Mouse (Mus musculus): Measurements from ENCODE around the gene Syne1.

- no peak for TF ChIP-seq MAX (IDR thresholded peaks at IDR 0.05; ENCODE audit: low read depth)
- no peak for TF ChIP-seq POLR2AphosphoS2 (IDR thresholded peaks at IDR 0.05; ENCODE audit: insufficient read length, low read depth)
- TF ChIP-seq CEBPB (IDR thresholded peaks at IDR 0.05; ENCODE audit: insufficient read depth, poor library complexity, severe bottlenecking) = no peak
- no peak for TF ChIP-seq TCF12 (IDR thresholded peaks at IDR 0.05; ENCODE audit: insufficient read depth, poor library complexity, severe bottlenecking)
Observed at GRCm38 (mm10) chr10:5017148-5017547, 534.1 kb downstream of the Syne1 start.

All from myocyte (in vitro differentiated cells).